Mouse (Mus musculus) kidney, embryonic 14.5 days (tissue): ENCODE measurements at regions not wholly inside any gene's neighbourhood (a gene's known extent, or its start where the extent isn't known, plus 50 kb on each side); places are given as distances from the start of the nearest gene placed in this dataset.
A peak's percentile ranks its signal among the peaks of the same experiment; 100 is the strongest.

Experiments
- ATAC-seq: fragments of 200-750 bp; cut with Nextera tagmentation; 2 replicates; pipeline ENCODE4 v1.8.0; 2017; ENCODE audit warnings: moderate number of reproducible peaks, mild to moderate bottlenecking, moderate TSS enrichment, moderate library complexity; ENCODE audit not compliant: low FRiP score, low TSS enrichment
- H3K27ac ChIP-seq: fragments of 300-500 bp; sonication (generic); 2 replicates; pipeline ENCODE4 v1.5.1; 2014; ENCODE audit warnings: low read depth, mild to moderate bottlenecking, low read length, moderate library complexity, mixed read lengths
- H3K27me3 ChIP-seq: fragments of 300-500 bp; sonication (generic); 2 replicates; pipeline ENCODE4 v1.6.1; 2014; ENCODE audit warnings: mild to moderate bottlenecking, low read length; ENCODE audit not compliant: control insufficient read depth, insufficient read depth
- H3K36me3 ChIP-seq: fragments of 300-500 bp; sonication (generic); 2 replicates; pipeline ENCODE4 v1.6.1; 2014; ENCODE audit warnings: low read length, mixed read lengths; ENCODE audit not compliant: control insufficient read depth, insufficient read depth
- H3K4me1 ChIP-seq: fragments of 300-500 bp; sonication (generic); 2 replicates; pipeline ENCODE4 v1.6.1; 2014; ENCODE audit warnings: low read length, mixed read lengths; ENCODE audit not compliant: control insufficient read depth, insufficient read depth
- H3K4me2 ChIP-seq: fragments of 300-500 bp; sonication (generic); replicated peaks from 2 replicates; pipeline ENCODE4 v1.6.1; 2014; ENCODE audit warnings: low read depth, mild to moderate bottlenecking, low read length
- H3K4me3 ChIP-seq: fragments of 300-500 bp; sonication (generic); 2 replicates; pipeline ENCODE4 v1.5.1; 2014; ENCODE audit warnings: mild to moderate bottlenecking, low read length
- H3K9ac ChIP-seq: fragments of 300-500 bp; sonication (generic); 2 replicates; pipeline ENCODE4 v1.6.1; 2014; ENCODE audit warnings: low read depth, mild to moderate bottlenecking, low read length, moderate library complexity
- H3K9me3 ChIP-seq: fragments of 300-500 bp; sonication (generic); 2 replicates; pipeline ENCODE4 v1.6.1; 2016; ENCODE audit warnings: low read length; ENCODE audit not compliant: control insufficient read depth
- WGBS: fragments of 180-500 bp; shearing (Covaris S2); extraction: QIAGEN DNeasy Blood & Tissue Kit; methylation state at CpG from one replicate; pipeline ENCODE4 v1.1.7; 2014; 5-methylcytosine and 5-hydroxymethylcytosine counted together

DNA sequence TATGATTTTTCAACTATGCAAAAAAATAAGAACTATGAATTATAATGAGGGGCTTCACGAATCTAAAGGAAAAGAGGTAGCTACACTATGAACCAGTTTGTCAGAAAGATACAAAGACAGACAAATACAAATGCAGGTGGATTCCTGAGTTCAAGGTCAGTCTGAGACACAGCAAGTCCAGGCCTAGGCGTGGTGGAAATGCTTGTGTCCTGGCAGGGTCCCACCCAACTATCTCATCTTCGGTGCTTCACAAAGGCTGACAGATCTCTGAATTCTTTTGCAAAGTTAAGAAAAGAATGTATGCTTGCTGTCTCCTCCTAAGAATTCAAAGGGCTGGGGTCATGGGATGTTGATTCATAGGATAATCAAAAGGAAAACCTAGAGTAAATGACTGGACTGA, 132.9 kb upstream of the Abca1 start:
- Histone ChIP-seq H3K4me2 (no peak overlapping the region), H3K4me1 (no peaks in the 10 kb centered on the region), H3K4me3 (no peak overlapping the region), H3K36me3 (no peaks in the 10 kb centered on the region), H3K27me3 (no peaks in the 10 kb centered on the region), H3K27ac (no peak overlapping the region), H3K9ac (no peak overlapping the region), H3K9me3 (peaks cover 4% of the 10 kb centered on the region)
- 92% methylated on average over 3 of the region's 3 CpGs for WGBS
- ATAC-seq = no peak

DNA sequence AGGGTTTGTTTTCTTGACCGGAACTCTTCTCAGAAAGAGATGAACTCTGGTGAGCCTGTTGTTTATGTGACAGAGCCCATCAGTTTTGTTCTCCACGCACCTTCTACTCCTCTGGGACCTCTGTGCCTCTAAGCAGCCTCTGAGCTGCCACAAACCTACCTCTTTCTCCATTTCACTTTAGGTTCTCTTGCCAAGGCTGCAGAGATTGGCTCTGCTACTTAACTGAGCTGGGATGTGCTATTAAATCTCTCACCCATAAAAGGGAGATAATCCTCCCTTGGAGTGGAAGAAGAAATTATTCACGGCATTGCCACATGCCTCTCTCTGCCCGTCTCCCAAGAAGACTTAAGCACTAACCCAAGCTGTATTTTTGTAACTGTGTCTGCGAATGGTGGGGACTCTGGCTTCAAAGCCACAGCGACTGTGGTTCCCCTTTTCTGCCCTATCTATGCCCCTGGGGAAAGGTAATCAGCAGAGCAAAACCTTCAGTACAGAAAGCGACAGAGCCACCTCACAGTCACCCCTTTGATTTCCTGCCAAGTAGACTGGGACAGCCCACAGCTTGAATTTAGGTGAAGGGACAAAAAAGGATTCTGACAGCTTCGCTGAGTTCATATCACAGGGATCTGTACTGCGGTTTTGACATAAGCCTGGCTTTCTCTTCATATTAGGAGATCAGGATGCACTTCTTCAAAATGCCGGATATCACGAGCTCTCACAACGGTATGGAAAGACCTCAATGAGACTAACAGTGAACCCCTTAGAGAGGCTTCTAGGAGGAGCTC, 118.2 kb upstream of the Abca1 start:
- WGBS = 41% methylated on average over 12 of the region's 12 CpGs
- Histone ChIP-seq H3K27me3 (no peaks in the 10 kb centered on the region), H3K36me3 (no peaks in the 10 kb centered on the region), H3K4me2 (no peak overlapping the region), H3K4me1 (peaks cover 5% of the 10 kb centered on the region; the same call in 1 of the 2 replicates), H3K9ac (no peak overlapping the region), H3K27ac (no peak overlapping the region), H3K9me3 (no peaks in the 10 kb centered on the region), H3K4me3 (no peak overlapping the region)
- no peak for ATAC-seq

- no peaks in the 10 kb centered on the region for H3K9me3 ChIP-seq
- no peak overlapping the region for H3K4me3 ChIP-seq
- no peak overlapping the region for H3K4me2 ChIP-seq
- H3K4me1 ChIP-seq = no peaks in the 10 kb centered on the region
- H3K36me3 ChIP-seq = no peaks in the 10 kb centered on the region
- no peak overlapping the region for H3K9ac ChIP-seq
- no peak for ATAC-seq
- H3K27ac ChIP-seq = no peak overlapping the region
- WGBS = 81% methylated on average over 10 of the region's 10 CpGs
- H3K27me3 ChIP-seq = no peaks in the 10 kb centered on the region
Measured at GRCm38 (mm10) chr4:53270433-53270832, 110.7 kb upstream of the Abca1 start.

- WGBS = 84% methylated on average over 5 of the region's 5 CpGs
- no peak for ATAC-seq
- H3K9me3 ChIP-seq = no peaks in the 10 kb centered on the region
- H3K4me2 ChIP-seq = no peak overlapping the region
- no peak overlapping the region for H3K4me3 ChIP-seq
- no peak overlapping the region for H3K9ac ChIP-seq
- no peaks in the 10 kb centered on the region for H3K27me3 ChIP-seq
- no peak overlapping the region for H3K27ac ChIP-seq
- no peaks in the 10 kb centered on the region for H3K4me1 ChIP-seq
- H3K36me3 ChIP-seq = no peaks in the 10 kb centered on the region
Measured at GRCm38 (mm10) chr4:53269999-53270398, 110.3 kb upstream of the Abca1 start.

DNA sequence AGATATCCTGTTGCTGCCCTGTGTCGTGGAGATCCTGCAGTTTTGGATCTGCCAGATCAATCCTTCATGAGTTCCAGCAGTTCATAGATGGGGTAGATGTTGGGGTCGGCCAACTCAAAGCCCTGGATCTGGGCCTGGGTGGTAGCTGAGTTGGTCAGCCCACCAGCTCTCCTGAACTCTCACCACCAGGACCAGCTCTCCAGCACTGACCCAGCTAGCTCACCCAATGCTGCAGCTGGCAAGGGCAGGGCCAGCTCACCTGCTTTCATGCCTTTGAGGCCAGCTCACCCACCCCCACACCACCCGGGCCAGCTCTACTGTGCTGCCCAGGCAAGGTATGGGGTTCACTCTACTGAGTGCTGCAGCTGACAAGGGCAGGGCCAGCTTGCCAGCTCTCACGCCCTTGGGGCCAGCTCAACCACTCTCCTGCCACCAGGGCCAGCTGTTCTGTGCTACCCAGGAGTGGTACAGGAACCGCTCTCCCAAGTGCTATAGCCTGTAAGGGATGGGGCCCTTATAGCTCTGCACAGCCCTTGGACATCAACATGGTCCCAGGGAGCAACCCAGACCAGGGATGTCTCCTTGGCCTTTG, 109.7 kb upstream of the Abca1 start:
- H3K4me3 ChIP-seq = no peak overlapping the region
- 91% methylated on average over 5 of the region's 5 CpGs for WGBS
- no peaks in the 10 kb centered on the region for H3K9me3 ChIP-seq
- no peaks in the 10 kb centered on the region for H3K36me3 ChIP-seq
- no peaks in the 10 kb centered on the region for H3K4me1 ChIP-seq
- no peaks in the 10 kb centered on the region for H3K27me3 ChIP-seq
- H3K9ac ChIP-seq = no peak overlapping the region
- ATAC-seq = no peak
- H3K27ac ChIP-seq = no peak overlapping the region
- no peak overlapping the region for H3K4me2 ChIP-seq

- no peak overlapping the region for H3K27ac ChIP-seq
- H3K9me3 ChIP-seq = peaks cover 2% of the 10 kb centered on the region; the same call in 1 of the 2 replicates
- H3K4me3 ChIP-seq = no peak overlapping the region
- ATAC-seq = no peak
- H3K36me3 ChIP-seq = no peaks in the 10 kb centered on the region
- no peak overlapping the region for H3K4me2 ChIP-seq
- H3K4me1 ChIP-seq = no peaks in the 10 kb centered on the region
- 84% methylated on average over 5 of the region's 5 CpGs for WGBS
- H3K27me3 ChIP-seq = no peaks in the 10 kb centered on the region
- H3K9ac ChIP-seq = no peak overlapping the region
Measured at GRCm38 (mm10) chr4:53264901-53265300, 105.2 kb upstream of the Abca1 start.

GRCm38 (mm10) chr4:53264501-53264900, 104.8 kb upstream of the Abca1 start:
- Histone ChIP-seq H3K36me3 (no peaks in the 10 kb centered on the region), H3K4me3 (no peak overlapping the region), H3K27me3 (no peaks in the 10 kb centered on the region), H3K4me2 (no peak overlapping the region), H3K4me1 (no peaks in the 10 kb centered on the region), H3K27ac (no peak overlapping the region), H3K9ac (no peak overlapping the region), H3K9me3 (peaks cover 2% of the 10 kb centered on the region; the same call in 1 of the 2 replicates)
- no peak for ATAC-seq
- WGBS = 79% methylated on average over 2 of the region's 2 CpGs

DNA sequence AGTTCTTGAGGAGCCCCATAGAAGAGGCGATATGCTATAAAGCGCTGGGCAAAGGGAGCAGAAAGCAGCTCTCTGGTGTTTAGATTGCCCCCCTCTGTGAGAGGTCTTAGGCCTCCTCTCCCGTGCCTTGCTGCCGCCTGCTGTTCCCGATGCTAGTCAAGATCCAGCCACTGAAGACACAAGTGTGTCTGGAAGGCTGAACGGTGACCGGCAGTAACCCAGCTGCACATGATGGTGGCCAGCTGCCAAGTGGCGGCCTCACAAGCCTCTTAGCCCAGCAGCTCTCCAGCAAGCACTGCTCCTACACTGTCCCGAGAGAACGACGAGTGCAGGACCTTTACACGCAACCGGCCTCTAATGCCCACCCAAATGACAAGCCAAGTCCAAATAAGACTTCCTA, 104.1 kb upstream of the Abca1 start:
- Histone ChIP-seq H3K36me3 (no peaks in the 10 kb centered on the region), H3K4me1 (no peaks in the 10 kb centered on the region), H3K27me3 (no peaks in the 10 kb centered on the region), H3K4me3 (no peak overlapping the region), H3K4me2 (no peak overlapping the region), H3K27ac (no peak overlapping the region), H3K9me3 (peaks cover 2% of the 10 kb centered on the region; the same call in 1 of the 2 replicates), H3K9ac (no peak overlapping the region)
- ATAC-seq = peak; percentile 82; the same call in 1 of the 2 replicates
- WGBS = 46% methylated on average over 13 of the region's 13 CpGs

- Histone ChIP-seq H3K27me3 (no peaks in the 10 kb centered on the region), H3K27ac (no peak overlapping the region), H3K9me3 (peaks cover 2% of the 10 kb centered on the region; the same call in 1 of the 2 replicates), H3K4me3 (no peak overlapping the region), H3K36me3 (no peaks in the 10 kb centered on the region), H3K4me2 (no peak overlapping the region), H3K4me1 (no peaks in the 10 kb centered on the region), H3K9ac (no peak overlapping the region)
- ATAC-seq = no peak
- WGBS = 71% methylated on average over 5 of the region's 5 CpGs
Measured at GRCm38 (mm10) chr4:53262466-53262865, 102.8 kb upstream of the Abca1 start.
